Mouse (Mus musculus) midbrain, embryonic 16.5 days (tissue): Measurements from ENCODE around the gene Scg5. TPM values are rescaled to one million over a fixed set of nuclear protein-coding genes. Genes with fewer than 3 reads are reported as not detected.
A peak's percentile ranks its signal among the peaks of the same experiment; 100 is the strongest.

Experiments used
- ATAC-seq: fragments of 200-750 bp; cut with Nextera tagmentation; 2 replicates; pipeline ENCODE4 v1.8.0; 2017; ENCODE audit warnings: moderate TSS enrichment
- H3K27ac ChIP-seq: fragments of 300-500 bp; sonication (generic); 2 replicates; pipeline ENCODE4 v1.5.1; 2014; ENCODE audit warnings: mild to moderate bottlenecking, low read length, mixed read lengths
- H3K27me3 ChIP-seq: fragments of 300-500 bp; sonication (generic); 2 replicates; pipeline ENCODE4 v1.6.1; 2014; ENCODE audit warnings: low read depth, low read length, mixed read lengths; ENCODE audit not compliant: control insufficient read depth, insufficient read depth
- H3K36me3 ChIP-seq: fragments of 300-500 bp; sonication (generic); 2 replicates; pipeline ENCODE4 v1.6.1; 2014; ENCODE audit warnings: mild to moderate bottlenecking, low read length, moderate library complexity, mixed read lengths; ENCODE audit not compliant: control insufficient read depth, insufficient read depth
- H3K4me1 ChIP-seq: fragments of 300-500 bp; sonication (generic); 2 replicates; pipeline ENCODE4 v1.6.1; 2014; ENCODE audit warnings: mild to moderate bottlenecking, low read length, mixed read lengths; ENCODE audit not compliant: control insufficient read depth, insufficient read depth
- H3K4me2 ChIP-seq: fragments of 300-500 bp; sonication (generic); 2 replicates; pipeline ENCODE4 v1.6.1; 2014; ENCODE audit warnings: mild to moderate bottlenecking, low read length, mixed read lengths
- H3K4me3 ChIP-seq: fragments of 300-500 bp; sonication (generic); 2 replicates; pipeline ENCODE4 v1.5.1; 2014; ENCODE audit warnings: low read depth, mild to moderate bottlenecking, low read length, moderate library complexity, mixed read lengths
- H3K9ac ChIP-seq: fragments of 300-500 bp; sonication (generic); 2 replicates; pipeline ENCODE4 v1.6.1; 2014; ENCODE audit warnings: low read depth, low read length, mixed read lengths
- H3K9me3 ChIP-seq: fragments of 300-500 bp; sonication (generic); replicated peaks from 2 replicates; pipeline ENCODE4 v1.6.1; 2014; ENCODE audit warnings: mild to moderate bottlenecking, low read length, mixed read lengths; ENCODE audit not compliant: control insufficient read depth, poor library complexity, severe bottlenecking
- WGBS: fragments of 180-500 bp; shearing (Covaris S2); extraction: QIAGEN DNeasy Blood & Tissue Kit; methylation state at CpG from one replicate; pipeline ENCODE4 v1.1.7; 2014; 5-methylcytosine and 5-hydroxymethylcytosine counted together
- polyA plus RNA-seq: library from polyadenylated mRNA; unstranded; fragments of >200 nt; fragmentation: Nextera tagmentation; extraction: Ambion mirVana; gene quantifications from 2 replicates; pipeline ENCODE4 v1.2.1, GENCODE M21; 2015

The Scg5 gene
- polyA plus RNA-seq, 1 experiment from 2014 or later = 297 TPM

DNA sequence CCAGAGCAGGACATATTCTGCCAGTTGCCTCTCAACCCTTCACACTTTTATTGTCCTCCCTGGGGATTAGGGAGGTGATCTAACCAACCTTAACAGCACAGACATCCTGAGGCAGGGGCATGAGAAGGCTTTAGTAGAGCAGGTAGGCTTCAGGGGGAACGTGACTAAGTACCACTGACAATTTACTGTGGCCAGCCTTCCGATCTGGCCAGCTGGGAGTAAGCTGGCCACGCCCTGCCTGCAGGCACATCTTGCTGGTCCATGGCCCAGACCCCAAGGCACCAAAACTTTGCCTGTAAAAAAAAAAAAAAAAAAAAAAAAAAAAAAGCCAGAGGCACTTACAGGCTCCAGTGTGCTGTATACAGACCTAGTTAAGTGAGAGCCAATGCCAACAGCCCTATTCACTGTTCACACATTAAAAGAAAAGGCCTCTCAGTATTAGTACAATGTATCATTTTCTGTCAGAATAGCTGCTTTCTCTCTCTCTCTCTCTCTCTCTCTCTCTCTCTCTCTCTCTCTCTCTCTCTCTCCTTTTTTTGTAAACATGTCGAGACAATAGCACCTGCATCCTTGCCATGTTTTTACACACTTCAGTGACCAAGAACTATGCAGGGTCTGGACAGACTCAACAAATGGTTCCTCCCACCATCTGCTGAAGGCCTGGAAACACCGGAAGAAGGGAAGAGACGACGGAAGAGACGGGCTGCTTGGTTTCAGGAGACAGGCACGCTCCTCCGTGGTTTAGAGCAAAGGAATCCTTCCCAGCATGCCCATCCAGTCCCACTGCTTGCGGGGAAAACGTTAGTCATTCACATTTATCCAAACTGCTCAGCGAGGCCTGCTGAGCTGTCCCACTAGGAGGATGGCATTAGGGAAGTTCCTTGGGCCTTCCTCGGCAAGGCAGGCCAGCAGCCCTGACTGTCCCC is 11.0 kb downstream of the Scg5 start:
- ATAC-seq = 0 out of 2 replicates have a peak, but pooled peaks have one; percentile 39
- Histone ChIP-seq H3K27ac (no peak overlapping the region), H3K9ac (no peak overlapping the region)

DNA sequence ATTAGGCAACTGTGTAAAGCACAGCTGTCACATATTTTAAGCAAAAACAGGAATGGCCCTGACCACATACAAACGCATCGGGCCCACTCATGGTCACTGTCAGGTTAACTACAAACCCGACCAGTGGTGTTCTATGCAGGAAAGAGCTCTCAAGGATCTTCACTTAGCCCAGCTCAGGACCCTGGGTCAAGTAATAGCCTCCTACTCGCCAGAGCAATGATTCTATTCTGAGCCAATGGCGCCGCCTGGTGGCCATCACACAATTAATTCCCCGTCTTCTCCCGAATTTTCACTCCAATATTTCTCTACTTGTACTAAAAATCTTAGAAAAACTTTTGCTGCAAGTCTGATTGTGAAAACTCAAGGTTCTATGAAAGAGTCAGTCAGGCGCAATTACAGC is 21.3 kb downstream of the Scg5 start:
- Histone ChIP-seq H3K4me3 (no peak overlapping the region), H3K27ac (no peak overlapping the region), H3K4me1 (no peaks in the 10 kb centered on the region), H3K9ac (no peak overlapping the region), H3K27me3 (no peaks in the 10 kb centered on the region), H3K9me3 (no peaks in the 10 kb centered on the region), H3K4me2 (no peak overlapping the region), H3K36me3 (peaks cover 5% of the 10 kb centered on the region; the same call in 1 of the 2 replicates)
- ATAC-seq = 0 out of 2 replicates have a peak, but pooled peaks have one; percentile 42
- 24% methylated on average over 9 of the region's 9 CpGs for WGBS

More for the DNA sequence above, 11.0 kb downstream of the Scg5 start:
- Histone ChIP-seq H3K4me2 (no peak overlapping the region), H3K36me3 (peaks cover 16% of the 10 kb centered on the region), H3K27me3 (no peaks in the 10 kb centered on the region), H3K4me3 (no peak overlapping the region), H3K4me1 (no peaks in the 10 kb centered on the region), H3K9me3 (no peaks in the 10 kb centered on the region)
- 73% methylated on average over 14 of the region's 14 CpGs for WGBS

DNA sequence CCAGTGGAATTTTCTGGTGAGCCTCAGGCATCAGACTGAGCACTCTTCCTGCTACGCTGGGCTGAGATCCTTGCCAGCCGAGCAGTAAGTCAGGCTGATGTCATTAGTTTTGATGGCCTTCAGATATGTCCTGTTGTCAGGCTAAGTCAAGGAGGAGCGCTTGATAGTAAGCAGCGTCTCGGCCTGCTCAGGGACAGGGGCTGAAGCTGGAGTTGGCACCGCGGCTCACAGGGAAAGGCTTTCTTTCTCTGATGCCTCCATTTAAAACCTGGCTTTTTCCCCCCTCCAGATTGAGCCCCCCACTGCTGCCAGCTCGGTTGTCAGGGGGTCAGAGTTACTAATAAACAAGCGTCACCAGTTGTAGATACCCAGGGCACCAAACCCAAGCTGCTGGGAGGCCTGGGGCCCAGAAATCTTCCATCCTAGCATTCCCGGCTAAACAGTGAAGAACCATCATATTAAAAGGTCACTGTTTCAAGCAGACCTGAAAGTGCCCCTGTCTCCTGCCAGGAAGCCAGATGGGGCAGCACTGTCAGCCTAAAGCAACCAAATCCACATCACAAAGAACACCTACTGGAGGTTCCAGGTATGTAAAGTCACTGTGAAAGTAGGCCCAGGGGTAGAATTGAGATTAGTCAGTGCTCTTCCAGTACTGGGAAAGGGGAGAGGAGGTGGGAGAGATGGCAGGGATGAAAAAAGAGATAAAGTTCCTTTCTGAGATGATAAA is 21.9 kb downstream of the Scg5 start:
- ATAC-seq = no peak
- no peak overlapping the region for H3K4me3 ChIP-seq
- no peak overlapping the region for H3K27ac ChIP-seq
- no peaks in the 10 kb centered on the region for H3K9me3 ChIP-seq
- H3K36me3 ChIP-seq = peaks cover 5% of the 10 kb centered on the region; the same call in 1 of the 2 replicates
- H3K9ac ChIP-seq = no peak overlapping the region
- H3K4me1 ChIP-seq = no peaks in the 10 kb centered on the region
- WGBS = 64% methylated on average over 10 of the region's 10 CpGs
- H3K4me2 ChIP-seq = no peak overlapping the region
- no peaks in the 10 kb centered on the region for H3K27me3 ChIP-seq

DNA sequence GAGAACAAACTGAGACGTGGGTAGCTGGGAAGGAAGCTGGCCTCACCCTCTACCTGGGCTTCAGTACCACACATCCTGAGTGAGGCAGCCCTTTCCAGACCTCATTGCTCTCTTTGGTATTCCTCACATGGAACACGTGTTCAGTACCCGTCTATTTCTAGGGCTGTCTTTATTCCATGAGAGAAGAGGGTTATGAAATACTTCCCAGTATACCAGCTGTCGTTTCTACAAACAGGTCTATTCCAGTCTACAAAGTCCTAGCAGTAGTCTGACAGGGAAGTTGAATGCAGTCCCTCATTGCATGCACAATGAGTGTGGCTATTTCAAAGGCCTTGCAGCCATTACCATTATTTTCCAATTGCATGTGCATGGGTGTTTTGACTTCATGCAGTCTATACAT is 23.2 kb downstream of the Scg5 start:
- Histone ChIP-seq H3K4me3 (no peak overlapping the region), H3K36me3 (peaks cover 5% of the 10 kb centered on the region; the same call in 1 of the 2 replicates), H3K27ac (no peak overlapping the region), H3K4me2 (no peak overlapping the region), H3K9me3 (no peaks in the 10 kb centered on the region), H3K4me1 (no peaks in the 10 kb centered on the region), H3K27me3 (no peaks in the 10 kb centered on the region), H3K9ac (no peak overlapping the region)
- 86% methylated on average over 4 of the region's 4 CpGs for WGBS
- ATAC-seq = no peak

DNA sequence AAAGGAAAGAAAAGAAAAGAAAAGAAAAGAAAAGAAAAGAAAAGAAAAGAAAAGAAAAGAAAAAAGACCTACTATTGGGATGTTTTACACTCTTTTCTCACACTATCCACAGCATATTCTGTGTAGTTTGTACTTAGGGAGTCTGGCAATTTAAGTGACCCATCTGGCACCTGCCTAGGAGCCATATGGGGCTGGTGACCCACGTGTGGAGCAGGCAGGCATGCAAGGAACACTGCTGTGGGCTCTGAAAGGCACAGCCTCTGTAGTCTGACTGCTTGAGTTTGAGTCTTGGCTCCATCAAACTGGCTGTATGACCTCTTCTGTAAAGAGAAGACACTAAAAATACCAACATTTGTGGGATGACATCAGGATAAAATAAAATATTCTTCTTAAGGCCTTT is 25.2 kb downstream of the Scg5 start:
- no peak for ATAC-seq
- no peak overlapping the region for H3K27ac ChIP-seq

DNA sequence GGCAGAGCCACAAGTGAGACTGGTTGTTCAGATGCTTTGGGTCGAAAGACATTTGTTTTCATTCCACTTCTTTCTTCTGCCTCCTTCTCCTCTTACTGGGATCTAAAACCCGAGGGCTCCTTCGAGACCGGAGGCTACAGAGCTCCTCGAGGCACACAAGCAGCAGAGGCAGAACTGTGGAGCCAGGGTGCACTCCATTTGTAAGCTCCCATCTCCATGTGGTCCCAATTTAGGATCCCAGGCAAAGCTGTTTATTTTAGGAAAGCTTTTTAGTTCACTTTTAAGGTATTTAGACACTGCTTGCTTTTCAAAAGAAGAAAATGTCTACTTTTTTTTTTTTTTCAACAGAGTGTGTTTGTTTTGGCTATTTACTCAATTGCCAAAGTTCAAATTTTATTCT is 28.1 kb downstream of the Scg5 start:
- H3K4me2 ChIP-seq = no peak overlapping the region
- no peak overlapping the region for H3K27ac ChIP-seq
- H3K4me3 ChIP-seq = no peak overlapping the region
- H3K9ac ChIP-seq = no peak overlapping the region
- ATAC-seq = no peak
- no peaks in the 10 kb centered on the region for H3K9me3 ChIP-seq
- WGBS = 85% methylated on average over 5 of the region's 5 CpGs
- H3K36me3 ChIP-seq = 0 out of 2 replicates have a peak, but pooled peaks cover 2% of the 10 kb centered on the region
- H3K27me3 ChIP-seq = no peaks in the 10 kb centered on the region
- H3K4me1 ChIP-seq = no peaks in the 10 kb centered on the region

More for the DNA sequence above, 25.2 kb downstream of the Scg5 start:
- no peaks in the 10 kb centered on the region for H3K4me1 ChIP-seq
- no peak overlapping the region for H3K9ac ChIP-seq
- no peaks in the 10 kb centered on the region for H3K9me3 ChIP-seq
- no peak overlapping the region for H3K4me3 ChIP-seq
- no peaks in the 10 kb centered on the region for H3K27me3 ChIP-seq
- WGBS = 41% methylated on average over 1 of the region's 1 CpGs
- H3K36me3 ChIP-seq = 0 out of 2 replicates have a peak, but pooled peaks cover 2% of the 10 kb centered on the region
- no peak overlapping the region for H3K4me2 ChIP-seq

DNA sequence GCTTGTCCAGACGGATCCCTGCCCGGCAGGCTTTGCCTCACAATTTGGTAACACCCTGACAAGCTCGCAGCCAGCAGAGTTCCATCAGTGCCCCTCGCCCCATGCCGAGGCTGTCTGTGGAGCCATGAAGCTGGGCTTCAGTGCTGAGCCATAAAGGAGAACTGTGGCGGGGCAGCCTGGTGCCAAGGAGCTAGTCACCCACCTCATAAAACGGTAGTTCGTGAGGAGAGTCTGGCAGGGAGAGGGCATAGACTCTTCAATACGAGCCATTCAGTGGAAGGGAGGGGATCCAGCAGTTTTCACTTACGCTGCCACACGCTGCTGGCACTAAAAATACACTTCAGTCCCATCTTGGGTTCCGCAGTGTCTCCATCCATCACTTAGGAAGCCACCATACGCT is 30.3 kb downstream of the Scg5 start:
- 91% methylated on average over 13 of the region's 13 CpGs for WGBS

DNA sequence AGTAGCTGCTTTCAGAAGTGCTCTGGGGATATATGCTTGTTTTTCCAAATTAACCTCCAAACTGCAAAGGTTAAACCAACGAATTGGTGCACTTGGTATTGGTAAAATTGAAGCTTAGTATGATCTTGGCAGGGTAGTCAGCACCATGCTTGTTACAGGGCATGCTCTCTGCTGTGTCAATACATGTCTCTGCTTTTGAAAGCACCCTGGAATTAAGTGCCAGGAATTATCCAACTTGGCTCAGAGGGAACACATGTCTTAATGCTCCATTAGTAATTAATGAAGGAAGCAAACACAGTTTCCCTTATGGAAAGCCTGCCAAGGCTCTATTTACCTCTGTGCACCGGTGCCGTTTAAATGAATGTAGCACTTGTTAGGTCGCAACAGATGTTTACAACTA is 33.7 kb downstream of the Scg5 start:
- no peaks in the 10 kb centered on the region for H3K4me1 ChIP-seq
- no peak overlapping the region for H3K27ac ChIP-seq
- no peak for ATAC-seq
- H3K36me3 ChIP-seq = peaks cover 5% of the 10 kb centered on the region; the same call in 1 of the 2 replicates
- H3K4me3 ChIP-seq = no peak overlapping the region
- 84% methylated on average over 4 of the region's 4 CpGs for WGBS
- no peak overlapping the region for H3K9ac ChIP-seq
- H3K4me2 ChIP-seq = no peak overlapping the region
- no peaks in the 10 kb centered on the region for H3K27me3 ChIP-seq
- no peaks in the 10 kb centered on the region for H3K9me3 ChIP-seq

More for the DNA sequence above, 30.3 kb downstream of the Scg5 start:
- Histone ChIP-seq H3K27me3 (no peaks in the 10 kb centered on the region), H3K4me1 (no peaks in the 10 kb centered on the region), H3K4me3 (no peak overlapping the region), H3K4me2 (no peak overlapping the region), H3K9ac (no peak overlapping the region), H3K36me3 (no peaks in the 10 kb centered on the region), H3K27ac (no peak overlapping the region), H3K9me3 (no peaks in the 10 kb centered on the region)
- no peak for ATAC-seq

DNA sequence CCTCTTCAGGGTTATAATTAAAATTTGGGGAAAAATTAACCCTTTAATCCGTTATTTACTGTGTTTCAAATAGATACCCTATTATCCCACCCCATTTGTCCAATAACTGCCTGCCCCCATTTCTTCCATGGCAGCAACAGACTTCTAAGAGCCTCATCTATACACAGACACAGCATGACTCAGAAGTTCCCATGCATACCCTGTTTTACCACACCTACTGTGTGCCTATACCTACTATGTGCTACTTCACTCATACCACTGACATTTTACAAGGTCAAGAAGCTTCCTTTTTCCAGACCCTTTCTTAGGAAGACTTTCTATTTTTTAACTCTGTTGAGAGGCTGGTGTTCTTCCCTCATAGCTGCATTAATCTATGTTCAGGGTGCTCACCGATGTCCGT is 35.4 kb downstream of the Scg5 start:
- Histone ChIP-seq H3K36me3 (peaks cover 12% of the 10 kb centered on the region), H3K9me3 (no peaks in the 10 kb centered on the region), H3K4me1 (no peaks in the 10 kb centered on the region), H3K4me2 (no peak overlapping the region), H3K9ac (no peak overlapping the region), H3K27me3 (no peaks in the 10 kb centered on the region), H3K4me3 (no peak overlapping the region), H3K27ac (no peak overlapping the region)
- WGBS = 91% methylated on average over 3 of the region's 3 CpGs
- no peak for ATAC-seq
